Mouse (Mus musculus) heart, postnatal 14 days (tissue): ENCODE results near the gene S100a6. TPM values are rescaled to one million over a fixed set of nuclear protein-coding genes. Genes with fewer than 3 reads are reported as not detected.

ENCODE experiments used
- DNase-seq, 2 experiments: peaks; one replicate each; pipeline ENCODE4 v3.0.0; 2021 to 2022
- intact Hi-C: fragments of 180-260 bp; cut with DNase I; formaldehyde crosslinking; loops from one replicate; pipeline ENCODE4 v1.15.1; 2025
- total RNA-seq, 2 experiments: library from RNA; stranded (reverse); gene quantifications; 2 replicates each; pipeline ENCODE4 v1.2.3; 2021

S100a6 gene
- total RNA-seq, 2 experiments from 2014 or later, result 62.2 to 71.0 TPM

GRCm38 (mm10) chr3:90664219-90664618 lies 51.5 kb downstream of the S100a6 start:
- intact Hi-C loops, result loop anchor here (5.0 kb wide), 1 partner anchor 43 kb away; no protein-coding TSS in a partner anchor
- peak in 1 of 2 experiments; percentile 11 for DNase-seq

- peak; percentile 6 to 15 for DNase-seq
- intact Hi-C loops, result no loop called here
These were observed 56.2 kb downstream of the S100a6 start, which contains the start of gene S100a8 for GRCm38 (mm10) chr3:90668846-90669245. S100a8 (plus strand) TSS chr3:90668978.

Other genes with a start within 250 kb of the S100a6 start
- gene Slc27a3, start 222.9 kb upstream of the S100a6 start, total RNA-seq, result 1 to 10 TPM; 1.9 to 2.6 TPM
- gene Ints3, start 179.3 kb upstream of the S100a6 start, total RNA-seq, result 10 to 100 TPM; 26.4 to 27.2 TPM
- gene Npr1, start 147.0 kb upstream of the S100a6 start, total RNA-seq, result 10 to 100 TPM; 25.8 to 33.1 TPM
- gene Ilf2, start 136.8 kb upstream of the S100a6 start, total RNA-seq, result 10 to 100 TPM; 35.3 to 39.2 TPM
- 10 to 100 TPM; 51.3 to 52.6 TPM for gene Snapin, start 121.8 kb upstream of the S100a6 start, total RNA-seq
- gene Chtop, start 103.4 kb upstream of the S100a6 start, total RNA-seq, result 100 to 1,000 TPM; 101 to 123 TPM
- gene S100a1, start 98.5 kb upstream of the S100a6 start, total RNA-seq, result 100 to 1,000 TPM; 516 to 570 TPM
- gene S100a13, start 98.4 kb upstream of the S100a6 start, total RNA-seq, result 10 to 100 TPM; 29.1 to 29.8 TPM
- gene S100a14, start 86.0 kb upstream of the S100a6 start, total RNA-seq, result 1 to 10 TPM in 1 of 2 experiments, under 1 TPM in 1; 0.74 to 1.7 TPM
- 10 to 100 TPM; 77.3 to 86.0 TPM for gene S100a16, start 75.6 kb upstream of the S100a6 start, total RNA-seq
- not detected for gene S100a3, start 52.3 kb upstream of the S100a6 start, total RNA-seq
- gene S100a2, start 22.6 kb upstream of the S100a6 start, total RNA-seq, result not detected
- not detected for gene Gm42674, start 11.0 kb upstream of the S100a6 start, total RNA-seq
- 10 to 100 TPM; 12.2 to 14.3 TPM for gene S100a4, start 9.1 kb upstream of the S100a6 start, total RNA-seq
- gene S100a5, start 4.4 kb upstream of the S100a6 start, total RNA-seq, result not detected
- under 1 TPM in 1 of 2 experiments, not detected in 1; 0.17 TPM for gene S100a7a, start 41.1 kb downstream of the S100a6 start, total RNA-seq
- gene S100a8, start 56.1 kb downstream of the S100a6 start, total RNA-seq, result 1 to 10 TPM; 2.6 to 2.8 TPM
- 1 to 10 TPM; 3.7 to 5.4 TPM for gene S100a9, start 82.8 kb downstream of the S100a6 start, total RNA-seq
- not detected for gene Pglyrp4, start 114.0 kb downstream of the S100a6 start, total RNA-seq
- not detected for gene Gm5849, start 165.0 kb downstream of the S100a6 start, total RNA-seq